Mouse (Mus musculus) MEL-GATA-1-ER (cell line): Measurements from ENCODE around the gene Ift20.
A peak's percentile ranks its signal among the peaks of the same experiment; 100 is the strongest.

Experiments used
- DNase-seq: peaks from one replicate; pipeline ENCODE4 v3.0.0-alpha.2; 2012; ENCODE audit warnings: low read depth; ENCODE audit errors: extremely low read depth

Ift20 gene

GRCm38 (mm10) chr11:78536080-78536689, at the start of gene Ift20, which contains the start of gene Tnfaip1:
Ift20 (plus strand) TSS chr11:78536361.
Tnfaip1 (minus strand) TSS chr11:78536332.
- DNase-seq, result peak; percentile 99

GRCm38 (mm10) chr11:78488168-78488567, 48.0 kb upstream of the Ift20 start:
- DNase-seq, result no peak

GRCm38 (mm10) chr11:78490781-78491241, 45.4 kb upstream of the Ift20 start:
- DNase-seq, result no peak

- DNase-seq, result peak; percentile 28
Observed at GRCm38 (mm10) chr11:78495904-78496303, 40.3 kb upstream of the Ift20 start.

GRCm38 (mm10) chr11:78497071-78497541, 39.1 kb upstream of the Ift20 start:
- DNase-seq, result no peak

- peak; percentile 85 for DNase-seq
Observed at GRCm38 (mm10) chr11:78497544-78498522, 38.3 kb upstream of the Ift20 start, which contains the start of gene Sarm1. Sarm1 (minus strand) TSS chr11:78497754.

GRCm38 (mm10) chr11:78499004-78499403, 37.2 kb upstream of the Ift20 start, which contains the start of gene Vtn:
Vtn (plus strand) TSS chr11:78499091.
- no peak for DNase-seq

GRCm38 (mm10) chr11:78499543-78499942, 36.6 kb upstream of the Ift20 start:
- no peak for DNase-seq

GRCm38 (mm10) chr11:78500623-78501202, 35.4 kb upstream of the Ift20 start:
- no peak for DNase-seq

- peak; percentile 52 for DNase-seq
Observed at GRCm38 (mm10) chr11:78501529-78501928, 34.6 kb upstream of the Ift20 start.

- DNase-seq, result no peak
Observed at GRCm38 (mm10) chr11:78502909-78503650, 33.1 kb upstream of the Ift20 start, which contains the start of gene Sebox. Sebox (plus strand) TSS chr11:78503447.

- no peak for DNase-seq
Observed at GRCm38 (mm10) chr11:78505430-78505829, 30.7 kb upstream of the Ift20 start.

GRCm38 (mm10) chr11:78509148-78509547, 27.0 kb upstream of the Ift20 start:
- DNase-seq, result no peak

GRCm38 (mm10) chr11:78512025-78512957, 23.9 kb upstream of the Ift20 start, which contains the start of the genes Tmem199 and Poldip2:
Tmem199 (minus strand) TSS chr11:78512172.
Poldip2 (plus strand) TSS chr11:78512193.
- peak; percentile 72 for DNase-seq

GRCm38 (mm10) chr11:78513106-78513790, 22.9 kb upstream of the Ift20 start:
- DNase-seq, result no peak

GRCm38 (mm10) chr11:78515549-78516325, 20.4 kb upstream of the Ift20 start:
- DNase-seq, result no peak

GRCm38 (mm10) chr11:78518931-78519330, 17.2 kb upstream of the Ift20 start:
- DNase-seq, result no peak

- no peak for DNase-seq
Observed at GRCm38 (mm10) chr11:78521880-78522279, 14.3 kb upstream of the Ift20 start.
